Mouse (Mus musculus): Measurements from ENCODE around the gene Gm21897. TPM values are rescaled to one million over a fixed set of nuclear protein-coding genes. Genes with fewer than 3 reads are reported as not detected.
A peak's percentile ranks its signal among the peaks of the same experiment; 100 is the strongest.
"Not testable (repeated sequence)": the region's sequence is repeated elsewhere in the genome, so short reads cannot be mapped to it uniquely, and the experiment has no call there.

The Gm21897 gene
- not detected in 2 replicates for total RNA-seq (2014; rRNA removed)
- not detected in 2 replicates for polyA plus RNA-seq (2015; fragmentation: Nextera tagmentation; extraction: Ambion mirVana)

- not testable (repeated sequence) for H3K27me3 ChIP-seq (ENCODE audit: insufficient read depth, low read length); H3K4me1 ChIP-seq (ENCODE audit: insufficient read depth); H3K4me3 ChIP-seq (ENCODE audit: low read depth, low read length); H3K9ac ChIP-seq; H3K9me3 ChIP-seq (ENCODE audit: low read length); ATAC-seq; H3K4me2 ChIP-seq (ENCODE audit: low read depth); H3K36me3 ChIP-seq (ENCODE audit: insufficient read depth); DNase-seq; H3K27ac ChIP-seq (ENCODE audit: low read depth, low read length)
- WGBS = no CpG with 5 or more reads among the region's 4 CpGs
These were observed at the start of gene Gm21897 for GRCm38 (mm10) chr16:15317158-15317557. Gm21897 (plus strand) TSS chr16:15317458.

- Histone ChIP-seq H3K4me3 (ENCODE audit: low read depth, low read length) (no peak overlapping the region), H3K27ac (ENCODE audit: low read depth, low read length) (no peak overlapping the region), H3K4me2 (ENCODE audit: low read depth) (no peak overlapping the region), H3K36me3 (ENCODE audit: insufficient read depth) (no peaks in the 10 kb centered on the region), H3K9me3 (ENCODE audit: low read length) (no peaks in the 10 kb centered on the region), H3K9ac (no peak overlapping the region), H3K4me1 (ENCODE audit: insufficient read depth) (no peaks in the 10 kb centered on the region), H3K27me3 (ENCODE audit: insufficient read depth, low read length) (no peaks in the 10 kb centered on the region)
- DNase-seq (no peak), ATAC-seq (no peak)
- WGBS = 74% methylated on average over 1 of the region's 1 CpGs
- no peak for TF ChIP-seq CTCF (IDR thresholded peaks at IDR 0.05; ENCODE audit: low read depth)
These were observed 45.0 kb upstream of the Gm21897 start for GRCm38 (mm10) chr16:15272291-15272690.

- no peak overlapping the region for H3K4me3 ChIP-seq (ENCODE audit: low read depth, low read length)
- no peak overlapping the region for H3K4me2 ChIP-seq (ENCODE audit: low read depth)
- DNase-seq = no peak
- no peak overlapping the region for H3K27ac ChIP-seq (ENCODE audit: low read depth, low read length)
- no peak for TF ChIP-seq CTCF (IDR thresholded peaks at IDR 0.05; ENCODE audit: low read depth)
- no peaks in the 10 kb centered on the region for H3K4me1 ChIP-seq (ENCODE audit: insufficient read depth)
- H3K9me3 ChIP-seq (ENCODE audit: low read length) = no peaks in the 10 kb centered on the region
- no peaks in the 10 kb centered on the region for H3K36me3 ChIP-seq (ENCODE audit: insufficient read depth)
- no peak for ATAC-seq
- H3K9ac ChIP-seq = no peak overlapping the region
- H3K27me3 ChIP-seq (ENCODE audit: insufficient read depth, low read length) = no peaks in the 10 kb centered on the region
These were observed 39.8 kb upstream of the Gm21897 start for GRCm38 (mm10) chr16:15277461-15277860.

DNA sequence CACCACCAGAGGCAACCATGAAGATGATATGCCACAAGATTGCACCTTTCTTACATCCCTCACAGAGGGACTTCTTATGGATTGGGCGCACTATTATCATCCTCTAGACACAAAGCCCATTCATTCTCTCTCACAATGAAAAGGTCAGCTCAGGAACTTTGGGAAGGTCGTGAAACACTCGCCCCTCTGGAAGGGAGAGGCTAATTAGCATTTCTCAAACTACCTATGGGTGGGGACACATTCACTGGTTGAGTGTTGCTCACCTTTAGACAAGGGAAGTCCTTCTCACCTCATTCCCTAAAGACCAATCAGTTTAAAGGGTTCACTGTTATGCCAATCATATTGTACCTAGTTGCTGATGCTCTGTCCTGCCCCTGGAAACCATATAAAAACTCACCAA, 24.2 kb upstream of the Gm21897 start:
- Histone ChIP-seq H3K27ac (ENCODE audit: low read depth, low read length) (no peak overlapping the region), H3K9ac (no peak overlapping the region), H3K4me1 (ENCODE audit: insufficient read depth) (no peaks in the 10 kb centered on the region), H3K9me3 (ENCODE audit: low read length) (no peaks in the 10 kb centered on the region), H3K36me3 (ENCODE audit: insufficient read depth) (no peaks in the 10 kb centered on the region), H3K27me3 (ENCODE audit: insufficient read depth, low read length) (no peaks in the 10 kb centered on the region), H3K4me3 (ENCODE audit: low read depth, low read length) (no peak overlapping the region), H3K4me2 (ENCODE audit: low read depth) (no peak overlapping the region)
- WGBS = 52% methylated on average over 3 of the region's 3 CpGs
- ATAC-seq (no peak), DNase-seq (no peak)
- no peak for TF ChIP-seq CTCF (IDR thresholded peaks at IDR 0.05; ENCODE audit: low read depth)

DNA sequence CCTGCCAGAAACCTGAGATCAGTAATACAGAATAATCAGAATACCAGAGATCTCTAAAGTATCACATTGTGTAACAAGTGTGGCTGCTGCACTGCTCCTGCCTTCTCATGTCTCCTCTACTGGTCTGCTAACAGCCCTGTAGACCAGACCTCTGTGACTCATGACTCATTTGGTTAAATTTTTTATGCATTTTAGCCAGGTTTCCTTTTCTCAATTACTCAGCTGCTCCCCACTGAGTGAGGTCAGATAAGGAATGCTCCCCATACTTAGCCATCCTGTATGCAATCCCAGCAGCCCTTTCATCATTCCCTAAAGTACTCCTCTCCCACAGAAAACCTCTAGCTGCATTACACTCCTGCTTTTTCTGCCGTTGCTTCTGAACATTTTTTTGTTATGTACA, 23.0 kb upstream of the Gm21897 start:
- ATAC-seq = no peak
- no peak overlapping the region for H3K9ac ChIP-seq
- TF ChIP-seq CTCF (IDR thresholded peaks at IDR 0.05; ENCODE audit: low read depth) = no peak

GRCm38 (mm10) chr16:15294911-15295659, 22.2 kb upstream of the Gm21897 start:
- peak; percentile 46 for TF ChIP-seq CTCF (IDR thresholded peaks at IDR 0.05; ENCODE audit: low read depth)
- Histone ChIP-seq H3K27ac (ENCODE audit: low read depth, low read length) (no peak overlapping the region), H3K4me3 (ENCODE audit: low read depth, low read length) (no peak overlapping the region), H3K9me3 (ENCODE audit: low read length) (no peaks in the 10 kb centered on the region), H3K27me3 (ENCODE audit: insufficient read depth, low read length) (no peaks in the 10 kb centered on the region), H3K9ac (no peak overlapping the region), H3K4me2 (ENCODE audit: low read depth) (no peak overlapping the region), H3K4me1 (ENCODE audit: insufficient read depth) (no peaks in the 10 kb centered on the region), H3K36me3 (ENCODE audit: insufficient read depth) (no peaks in the 10 kb centered on the region)
- WGBS = 70% methylated on average over 8 of the region's 8 CpGs
- no peak for ATAC-seq
- peak; percentile 13 for DNase-seq

More for the DNA sequence above, 23.0 kb upstream of the Gm21897 start:
- Histone ChIP-seq H3K27me3 (ENCODE audit: insufficient read depth, low read length) (no peaks in the 10 kb centered on the region), H3K4me1 (ENCODE audit: insufficient read depth) (no peaks in the 10 kb centered on the region), H3K4me2 (ENCODE audit: low read depth) (no peak overlapping the region), H3K9me3 (ENCODE audit: low read length) (no peaks in the 10 kb centered on the region), H3K4me3 (ENCODE audit: low read depth, low read length) (no peak overlapping the region), H3K36me3 (ENCODE audit: insufficient read depth) (no peaks in the 10 kb centered on the region), H3K27ac (ENCODE audit: low read depth, low read length) (no peak overlapping the region)
- no peak for DNase-seq
- 82% methylated on average over 1 of the region's 1 CpGs for WGBS

DNA sequence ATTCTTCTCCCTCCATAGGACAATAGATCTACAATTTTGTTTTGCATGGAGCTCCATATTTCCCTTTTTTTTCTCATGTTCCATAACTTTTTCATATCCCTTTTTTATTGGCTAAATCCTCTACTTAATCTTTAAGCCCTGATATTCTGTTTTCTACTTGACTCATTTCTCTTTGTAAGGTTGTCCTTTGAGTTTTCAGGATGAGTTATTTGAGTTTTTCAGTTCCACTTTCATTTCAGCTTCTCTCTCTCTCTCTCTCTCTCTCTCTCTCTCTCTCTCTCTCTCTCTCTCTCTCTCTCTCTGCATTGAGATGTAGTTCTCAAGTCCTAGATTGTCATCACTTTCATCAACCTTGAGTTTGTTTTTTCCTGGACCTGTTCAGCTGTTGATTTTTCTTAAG, 17.3 kb downstream of the Gm21897 start:
- H3K27ac ChIP-seq (ENCODE audit: low read depth, low read length) = no peak overlapping the region
- no peak overlapping the region for H3K4me3 ChIP-seq (ENCODE audit: low read depth, low read length)
- H3K9ac ChIP-seq = no peak overlapping the region
- TF ChIP-seq CTCF (IDR thresholded peaks at IDR 0.05; ENCODE audit: low read depth) = no peak
- DNase-seq (no peak), ATAC-seq (no peak)
- H3K9me3 ChIP-seq (ENCODE audit: low read length) = no peaks in the 10 kb centered on the region
- H3K4me1 ChIP-seq (ENCODE audit: insufficient read depth) = no peaks in the 10 kb centered on the region
- H3K4me2 ChIP-seq (ENCODE audit: low read depth) = no peak overlapping the region
- no peaks in the 10 kb centered on the region for H3K27me3 ChIP-seq (ENCODE audit: insufficient read depth, low read length)
- H3K36me3 ChIP-seq (ENCODE audit: insufficient read depth) = no peaks in the 10 kb centered on the region

Data from forebrain, postnatal 0 days (tissue).